Mouse (Mus musculus): ENCODE data around the gene Pip4k2b. TPM values are rescaled to one million over a fixed set of nuclear protein-coding genes. Genes with fewer than 3 reads are reported as not detected.
A peak's percentile ranks its signal among the peaks of the same experiment; 100 is the strongest.

Pip4k2b gene
- polyA plus RNA-seq, 1 experiment: 28.3 TPM

DNA sequence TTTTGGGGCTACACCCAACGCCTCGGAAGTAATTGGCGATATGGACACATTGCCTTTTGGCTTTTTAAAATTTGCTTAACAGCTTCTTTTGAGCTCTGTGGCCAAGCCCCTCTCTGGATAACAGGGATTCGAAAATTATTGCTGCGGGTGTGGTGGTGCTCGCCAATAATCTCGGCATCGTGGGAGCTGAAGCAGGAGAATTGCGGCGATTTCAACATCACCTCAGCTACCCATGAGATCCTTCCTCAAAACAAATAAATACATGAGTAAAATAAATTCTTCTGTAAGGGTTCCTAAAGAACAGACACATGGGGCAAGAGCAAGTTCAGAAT, 38.0 kb upstream of the Pip4k2b start:
- peaks cover 38% of the 10 kb centered on the region for H3K79me3 ChIP-seq (ENCODE audit: low read depth)
- H3K27me3 ChIP-seq (ENCODE audit: control insufficient read depth, insufficient read depth, insufficient read length): no peaks in the 10 kb centered on the region
- H3K79me2 ChIP-seq (ENCODE audit: control insufficient read depth, insufficient read depth): peaks cover 45% of the 10 kb centered on the region
- peak overlapping the region; percentile 69 for H3ac ChIP-seq (ENCODE audit: control insufficient read depth, insufficient read length, low read depth)
- peaks cover 41% of the 10 kb centered on the region for H3K36me3 ChIP-seq (ENCODE audit: control insufficient read depth, insufficient read depth)
- TF ChIP-seq FOSL1 (IDR thresholded peaks at IDR 0.05; ENCODE audit: insufficient read depth, low read length, poor library complexity, severe bottlenecking) (no peak), CTCF (IDR thresholded peaks at IDR 0.05; ENCODE audit: control insufficient read depth, insufficient read depth, insufficient read length) (no peak), CEBPB (IDR thresholded peaks at IDR 0.05; ENCODE audit: low read depth) (peak; percentile 46), USF1 (IDR thresholded peaks at IDR 0.05; ENCODE audit: low read depth) (no peak), MYOD1 (IDR thresholded peaks at IDR 0.05; ENCODE audit: control insufficient read depth, insufficient read length, low read depth) (no peak)
- peak overlapping the region; percentile 100 for H3K4me3 ChIP-seq (ENCODE audit: insufficient read depth, poor library complexity, severe bottlenecking)

DNA sequence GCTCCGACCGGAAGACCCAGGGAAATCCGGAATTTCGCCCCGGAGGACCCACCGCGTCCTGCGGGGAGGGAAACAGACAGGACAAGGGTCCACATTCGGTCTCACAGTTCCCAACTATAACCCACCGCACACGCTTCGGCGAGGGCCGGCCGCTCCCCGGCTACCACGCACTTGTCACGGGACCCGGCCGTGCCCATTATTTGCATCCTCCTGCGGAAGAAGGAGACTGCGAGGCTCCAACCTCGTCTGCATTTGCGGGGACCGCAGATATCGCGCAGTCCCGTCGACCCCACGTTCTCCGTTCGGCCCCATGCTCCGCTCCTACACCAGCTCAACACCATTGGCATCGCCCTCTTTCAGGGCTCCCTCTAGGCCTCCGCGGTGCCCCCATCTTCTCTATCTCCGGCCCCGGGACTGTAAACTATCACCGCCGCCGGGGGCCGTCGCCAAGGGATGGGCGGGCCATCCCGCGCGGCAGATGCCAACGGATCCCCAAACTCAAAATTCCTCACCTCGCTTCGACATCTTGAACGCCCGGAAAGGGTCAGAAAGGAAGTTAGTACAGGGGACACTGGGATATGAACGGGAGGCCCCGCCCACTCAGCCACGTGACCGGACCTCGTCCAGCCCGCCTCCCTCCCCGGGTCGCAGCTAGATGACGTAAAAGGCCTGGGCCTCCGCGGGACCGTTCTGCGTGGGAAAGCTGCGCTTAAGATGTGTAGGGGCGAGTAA, 37.5 kb upstream of the Pip4k2b start, which contains the start of gene Rpl23:
TSS of gene Rpl23 (minus strand) at position 606 of the 732 bp plus-strand sequence.
- peaks cover 46% of the 10 kb centered on the region for H3K79me2 ChIP-seq (ENCODE audit: control insufficient read depth, insufficient read depth)

DNA sequence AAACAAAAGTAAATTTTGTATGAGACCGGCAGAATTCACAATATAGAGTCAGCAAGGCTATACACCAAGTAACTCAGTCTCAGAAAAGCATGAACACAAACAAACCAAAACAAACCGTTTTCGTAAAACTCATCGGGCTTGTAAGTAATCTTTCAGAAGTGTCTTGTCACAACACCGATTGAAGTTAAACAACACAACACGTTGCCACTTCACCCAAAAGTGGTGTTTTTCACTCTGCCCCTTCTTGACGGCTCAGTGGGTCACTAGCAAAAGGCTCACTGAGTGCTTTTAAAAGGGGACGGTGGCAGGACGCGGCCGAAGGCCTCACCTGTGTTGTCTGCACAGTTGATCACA, 37.0 kb upstream of the Pip4k2b start:
- Histone ChIP-seq H3K4me3 (ENCODE audit: insufficient read depth, poor library complexity, severe bottlenecking) (peak overlapping the region; percentile 100), H3K27me3 (ENCODE audit: control insufficient read depth, insufficient read depth, insufficient read length) (no peaks in the 10 kb centered on the region), H3K36me3 (ENCODE audit: control insufficient read depth, insufficient read depth) (peaks cover 52% of the 10 kb centered on the region), H3K79me3 (ENCODE audit: low read depth) (peaks cover 38% of the 10 kb centered on the region), H3ac (ENCODE audit: control insufficient read depth, insufficient read length, low read depth) (peak overlapping the region; percentile 98), H3K79me2 (ENCODE audit: control insufficient read depth, insufficient read depth) (peaks cover 46% of the 10 kb centered on the region)
- TF ChIP-seq CEBPB (IDR thresholded peaks at IDR 0.05; ENCODE audit: low read depth): no peak
- TF ChIP-seq CTCF (IDR thresholded peaks at IDR 0.05; ENCODE audit: control insufficient read depth, insufficient read depth, insufficient read length): no peak
- no peak for TF ChIP-seq USF1 (IDR thresholded peaks at IDR 0.05; ENCODE audit: low read depth)
- TF ChIP-seq MYOG (IDR thresholded peaks at IDR 0.05; ENCODE audit: control insufficient read depth, extremely low read depth, insufficient read length): no peak
- TF ChIP-seq MAX (IDR thresholded peaks at IDR 0.05): no peak
- no peak for TF ChIP-seq MYOD1 (IDR thresholded peaks at IDR 0.05; ENCODE audit: control insufficient read depth, insufficient read length, low read depth)
- TF ChIP-seq FOSL1 (IDR thresholded peaks at IDR 0.05; ENCODE audit: insufficient read depth, low read length, poor library complexity, severe bottlenecking): no peak

More for the DNA sequence above, 37.5 kb upstream of the Pip4k2b start, which contains the start of gene Rpl23:
- Histone ChIP-seq H3ac (ENCODE audit: control insufficient read depth, insufficient read length, low read depth) (peak within 1 kb of the TSS; percentile 98), H3K36me3 (ENCODE audit: control insufficient read depth, insufficient read depth) (peaks cover 47% of the 10 kb centered on the region), H3K4me3 (ENCODE audit: insufficient read depth, poor library complexity, severe bottlenecking) (peak within 1 kb of the TSS; percentile 100), H3K79me3 (ENCODE audit: low read depth) (peaks cover 38% of the 10 kb centered on the region), H3K27me3 (ENCODE audit: control insufficient read depth, insufficient read depth, insufficient read length) (no peaks in the 10 kb centered on the region)
- TF ChIP-seq USF1 (IDR thresholded peaks at IDR 0.05; ENCODE audit: low read depth) (peak; percentile 99), FOSL1 (IDR thresholded peaks at IDR 0.05; ENCODE audit: insufficient read depth, low read length, poor library complexity, severe bottlenecking) (no peak), MYOG (IDR thresholded peaks at IDR 0.05; ENCODE audit: control insufficient read depth, extremely low read depth, insufficient read length) (no peak), MYOD1 (IDR thresholded peaks at IDR 0.05; ENCODE audit: control insufficient read depth, insufficient read length, low read depth) (no peak), CTCF (IDR thresholded peaks at IDR 0.05; ENCODE audit: control insufficient read depth, insufficient read depth, insufficient read length) (no peak), CEBPB (IDR thresholded peaks at IDR 0.05; ENCODE audit: low read depth) (no peak), MAX (IDR thresholded peaks at IDR 0.05) (peak; percentile 76)

DNA sequence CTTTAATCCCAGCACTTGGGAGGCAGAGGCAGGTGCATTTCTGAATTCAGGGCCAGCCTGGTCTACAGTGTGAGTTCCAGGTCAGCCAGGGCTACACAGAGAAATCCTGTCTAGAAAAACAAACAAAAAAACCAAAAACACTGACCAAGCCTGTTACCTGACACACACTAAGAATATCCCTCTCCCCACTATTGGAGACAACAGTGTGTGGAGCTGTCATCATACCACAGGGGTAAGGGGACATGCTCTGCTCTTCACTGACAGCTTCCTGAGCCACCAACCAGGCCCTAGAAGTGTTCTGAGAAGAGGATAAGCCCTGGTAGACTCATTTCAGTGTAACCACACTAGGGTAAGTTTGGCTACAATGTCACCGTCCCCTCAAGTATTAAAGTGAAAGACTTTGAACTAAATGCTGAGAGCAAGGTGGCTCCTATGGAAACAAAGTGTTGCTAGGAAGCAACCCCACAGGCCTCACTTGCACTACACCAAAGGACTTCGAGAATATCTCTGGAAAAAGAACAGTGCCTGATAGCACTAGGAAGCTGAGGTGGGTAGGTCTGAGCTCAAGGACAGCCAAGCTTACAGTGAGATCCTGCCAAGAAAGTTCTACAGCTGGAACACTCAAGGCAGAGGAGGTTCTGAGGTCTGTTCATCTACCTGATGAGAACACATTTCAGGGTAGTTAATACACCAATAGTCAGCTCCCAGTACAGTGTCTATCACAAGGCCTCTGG, 35.6 kb upstream of the Pip4k2b start:
- Histone ChIP-seq H3K79me2 (ENCODE audit: control insufficient read depth, insufficient read depth) (peaks cover 46% of the 10 kb centered on the region), H3ac (ENCODE audit: control insufficient read depth, insufficient read length, low read depth) (peak overlapping the region; percentile 65), H3K79me3 (ENCODE audit: low read depth) (peaks cover 38% of the 10 kb centered on the region), H3K4me3 (ENCODE audit: insufficient read depth, poor library complexity, severe bottlenecking) (peak overlapping the region; percentile 100), H3K36me3 (ENCODE audit: control insufficient read depth, insufficient read depth) (peaks cover 65% of the 10 kb centered on the region), H3K27me3 (ENCODE audit: control insufficient read depth, insufficient read depth, insufficient read length) (no peaks in the 10 kb centered on the region)
- TF ChIP-seq MYOD1 (IDR thresholded peaks at IDR 0.05; ENCODE audit: control insufficient read depth, insufficient read length, low read depth): no peak
- TF ChIP-seq CTCF (IDR thresholded peaks at IDR 0.05; ENCODE audit: control insufficient read depth, insufficient read depth, insufficient read length): no peak
- TF ChIP-seq MYOG (IDR thresholded peaks at IDR 0.05; ENCODE audit: control insufficient read depth, extremely low read depth, insufficient read length): no peak
- TF ChIP-seq MAX (IDR thresholded peaks at IDR 0.05): no peak
- no peak for TF ChIP-seq CEBPB (IDR thresholded peaks at IDR 0.05; ENCODE audit: low read depth)
- TF ChIP-seq USF1 (IDR thresholded peaks at IDR 0.05; ENCODE audit: low read depth): no peak
- TF ChIP-seq FOSL1 (IDR thresholded peaks at IDR 0.05; ENCODE audit: insufficient read depth, low read length, poor library complexity, severe bottlenecking): no peak

DNA sequence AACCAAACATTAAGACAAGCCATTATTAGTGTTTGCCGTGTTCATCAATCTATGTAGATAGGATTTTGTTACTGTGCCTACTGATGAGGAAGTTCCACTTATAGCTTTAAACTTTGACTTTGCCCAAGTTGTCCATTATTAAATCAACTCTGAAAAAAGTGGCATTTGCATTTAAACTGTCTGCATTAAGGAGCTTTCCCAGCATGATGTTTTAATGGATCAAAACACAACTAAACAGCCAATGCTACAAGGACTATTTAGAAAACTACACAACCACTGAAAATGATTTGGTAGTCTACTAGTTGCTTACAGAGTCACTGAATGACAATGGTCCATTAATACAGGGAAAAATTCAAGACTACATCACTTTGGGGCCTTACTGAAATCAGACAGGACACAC, 34.4 kb upstream of the Pip4k2b start:
- peaks cover 46% of the 10 kb centered on the region for H3K79me2 ChIP-seq (ENCODE audit: control insufficient read depth, insufficient read depth)
- no peak for TF ChIP-seq MAX (IDR thresholded peaks at IDR 0.05)
- no peak for TF ChIP-seq MYOG (IDR thresholded peaks at IDR 0.05; ENCODE audit: control insufficient read depth, extremely low read depth, insufficient read length)
- no peak for TF ChIP-seq CEBPB (IDR thresholded peaks at IDR 0.05; ENCODE audit: low read depth)
- no peak for TF ChIP-seq FOSL1 (IDR thresholded peaks at IDR 0.05; ENCODE audit: insufficient read depth, low read length, poor library complexity, severe bottlenecking)
- no peaks in the 10 kb centered on the region for H3K27me3 ChIP-seq (ENCODE audit: control insufficient read depth, insufficient read depth, insufficient read length)
- peaks cover 69% of the 10 kb centered on the region for H3K36me3 ChIP-seq (ENCODE audit: control insufficient read depth, insufficient read depth)
- no peak overlapping the region for H3ac ChIP-seq (ENCODE audit: control insufficient read depth, insufficient read length, low read depth)
- no peak overlapping the region for H3K4me3 ChIP-seq (ENCODE audit: insufficient read depth, poor library complexity, severe bottlenecking)
- peaks cover 38% of the 10 kb centered on the region for H3K79me3 ChIP-seq (ENCODE audit: low read depth)

Measured in C2C12 (cell line).